Mouse (Mus musculus) liver, adult 2 months (tissue): Measurements from ENCODE around the gene Tle6. TPM values are rescaled to one million over a fixed set of nuclear protein-coding genes. Genes with fewer than 3 reads are reported as not detected.

Experiments used
- DNase-seq: peaks from one replicate; pipeline ENCODE4 v3.0.0-alpha.2; 2011; ENCODE audit warnings: low read depth, low spot score; ENCODE audit errors: extremely low read depth
- H3K27ac ChIP-seq: fragments of 200-500 bp; replicated peaks from 2 replicates; pipeline ENCODE4 v1.5.1; 2012; ENCODE audit warnings: low read depth, mild to moderate bottlenecking, control low read depth, inconsistent platforms, low read length; ENCODE audit not compliant: insufficient read depth
- H3K27me3 ChIP-seq: fragments of 200-500 bp; 2 replicates; pipeline ENCODE4 v1.6.1; 2012; ENCODE audit warnings: mild to moderate bottlenecking, moderate library complexity, low read length, inconsistent platforms; ENCODE audit not compliant: control insufficient read depth, insufficient read depth
- H3K36me3 ChIP-seq: fragments of 200-500 bp; 2 replicates; pipeline ENCODE4 v1.6.1; 2012; ENCODE audit warnings: low read length, inconsistent platforms; ENCODE audit not compliant: control insufficient read depth, insufficient read depth
- H3K4me1 ChIP-seq: fragments of 200-500 bp; 2 replicates; pipeline ENCODE4 v1.6.1; 2011; ENCODE audit warnings: low read length; ENCODE audit not compliant: control insufficient read depth, insufficient read depth
- H3K4me3 ChIP-seq: fragments of 200-500 bp; 2 replicates; pipeline ENCODE4 v1.5.1; 2011; ENCODE audit warnings: low read depth, mild to moderate bottlenecking, control low read depth, low read length, moderate library complexity; ENCODE audit not compliant: insufficient read depth
- H3K79me2 ChIP-seq: fragments of 200-500 bp; 2 replicates; pipeline ENCODE4 v1.6.1; 2012; ENCODE audit warnings: inconsistent platforms, mild to moderate bottlenecking, low read length, moderate library complexity; ENCODE audit not compliant: control insufficient read depth, insufficient read depth
- H3K9ac ChIP-seq: fragments of 200-500 bp; 2 replicates; pipeline ENCODE4 v1.6.1; 2012; ENCODE audit warnings: low read depth, mild to moderate bottlenecking, control low read depth, inconsistent platforms, low read length
- CTCF ChIP-seq: fragments of 200-500 bp; IDR thresholded peaks from 2 replicates; pipeline ENCODE4 v1.5.1; 2011; ENCODE audit warnings: low read depth, low read length, control low read depth
- POLR2A ChIP-seq: fragments of 200-500 bp; IDR thresholded peaks from 2 replicates; pipeline ENCODE4 v1.6.1; 2011; ENCODE audit warnings: low read length, control low read depth; ENCODE audit not compliant: insufficient read depth; ENCODE audit errors: extremely low read depth
- WGBS: fragments of 180-500 bp; shearing (Covaris S2); methylation state at CpG from one replicate; pipeline ENCODE4 v1.1.7; 2018; 5-methylcytosine and 5-hydroxymethylcytosine counted together
- polyA plus RNA-seq: library from polyadenylated mRNA; depleted of rRNA; stranded (reverse); fragments of >200 nt; gene quantifications from 2 replicates; pipeline ENCODE4 v1.2.3, GENCODE M21; 2012
- total RNA-seq: library from RNA; depleted of rRNA; stranded (reverse); fragments of >200 nt; gene quantifications from 2 replicates; pipeline ENCODE4 v1.2.3, GENCODE M21; 2014

Gene Tle6
- total and polyA plus RNA-seq, 2 experiments, result 1.6 to 3.5 TPM

- TF ChIP-seq CTCF (no peak), POLR2A (no peak)
- Histone ChIP-seq H3K36me3 (no peaks in the 10 kb centered on the region), H3K9ac (peak overlapping the region; percentile 76), H3K27ac (no peak overlapping the region), H3K4me3 (peak overlapping the region; percentile 75), H3K27me3 (no peaks in the 10 kb centered on the region), H3K79me2 (no peaks in the 10 kb centered on the region), H3K4me1 (peaks cover 16% of the 10 kb centered on the region)
- WGBS, result 15% methylated on average over 6 of the region's 6 CpGs
- no peak for DNase-seq
These were observed 25.2 kb downstream of the Tle6 start for GRCm38 (mm10) chr10:81575695-81576094.

- Histone ChIP-seq H3K79me2 (no peaks in the 10 kb centered on the region), H3K36me3 (no peaks in the 10 kb centered on the region), H3K27ac (peak overlapping the region; percentile 37), H3K4me3 (peak overlapping the region; percentile 75), H3K9ac (peak overlapping the region; percentile 76), H3K4me1 (peaks cover 18% of the 10 kb centered on the region), H3K27me3 (no peaks in the 10 kb centered on the region)
- TF ChIP-seq CTCF, result no peak
- 0 out of 2 replicates have a peak, but pooled peaks have one; percentile 32 for TF ChIP-seq POLR2A
- under 1% methylated on average over 30 of the region's 30 CpGs for WGBS
- no peak for DNase-seq
These were observed 25.7 kb downstream of the Tle6 start for GRCm38 (mm10) chr10:81575208-81575631.

DNA sequence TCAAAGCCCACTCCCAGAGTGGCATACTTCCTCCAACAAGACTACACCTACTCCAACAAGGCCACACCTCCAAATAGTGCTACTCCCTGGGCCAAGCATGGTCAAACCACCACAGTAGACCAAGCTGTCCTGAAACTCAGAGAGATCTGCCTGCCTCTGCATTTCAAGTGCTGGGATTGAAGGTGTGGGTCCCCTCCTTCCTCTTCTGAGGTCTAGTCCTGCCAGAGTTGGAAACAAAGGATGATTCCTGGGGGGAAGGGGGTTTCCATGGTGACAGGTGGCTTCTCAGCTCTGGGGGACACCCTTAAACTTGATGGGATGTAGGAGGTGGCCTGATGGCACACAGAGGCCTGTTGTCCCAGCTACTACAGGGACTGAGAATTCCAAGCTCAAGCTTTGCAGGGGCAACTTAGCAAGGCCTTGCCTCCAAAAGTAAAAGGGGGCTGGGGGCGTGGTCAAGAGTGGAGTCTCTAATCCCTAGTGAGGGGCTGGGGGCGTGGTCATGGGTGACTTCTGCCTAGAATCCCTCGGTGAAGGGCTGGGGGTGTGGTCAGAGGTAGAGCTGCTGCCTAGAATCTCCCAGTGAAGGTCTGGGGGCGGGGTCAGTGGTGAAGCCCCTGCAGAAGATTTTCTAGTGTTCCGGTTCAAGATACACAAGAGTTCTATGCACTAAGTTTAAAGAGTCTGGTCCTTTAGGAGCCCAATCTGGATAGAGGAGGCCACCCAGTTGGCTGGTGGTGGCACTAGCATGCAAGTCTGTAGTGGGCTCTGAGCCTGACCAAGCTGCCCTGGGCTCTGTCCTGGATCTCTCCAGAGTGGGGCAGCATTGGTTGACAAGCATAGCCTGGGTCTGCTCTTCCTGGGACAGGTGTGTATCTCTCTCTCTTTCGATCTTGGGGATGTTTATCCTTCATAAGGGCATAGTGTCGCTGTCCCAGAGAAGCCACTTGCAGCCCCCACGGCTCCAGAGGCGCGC is 26.5 kb downstream of the Tle6 start, which contains the start of gene Tle2:
Gene Tle2, plus strand, starts transcription at position 481 of the 976 bp plus-strand sequence.
- H3K27me3 ChIP-seq, result no peaks in the 10 kb centered on the region
- 39% methylated on average over 10 of the region's 10 CpGs for WGBS

GRCm38 (mm10) chr10:81572975-81573374 is 27.9 kb downstream of the Tle6 start:
- no peaks in the 10 kb centered on the region for H3K79me2 ChIP-seq
- no peaks in the 10 kb centered on the region for H3K27me3 ChIP-seq
- 80% methylated on average over 9 of the region's 9 CpGs for WGBS
- no peaks in the 10 kb centered on the region for H3K36me3 ChIP-seq
- H3K4me3 ChIP-seq, result no peak overlapping the region
- no peak for DNase-seq
- no peak overlapping the region for H3K27ac ChIP-seq
- peaks cover 20% of the 10 kb centered on the region for H3K4me1 ChIP-seq
- no peak for TF ChIP-seq CTCF
- TF ChIP-seq POLR2A, result no peak
- no peak overlapping the region for H3K9ac ChIP-seq

More for the DNA sequence above, 26.5 kb downstream of the Tle6 start, which contains the start of gene Tle2:
- Histone ChIP-seq H3K9ac (peak within 1 kb of the TSS; percentile 76), H3K27ac (peak within 1 kb of the TSS; percentile 37), H3K36me3 (no peaks in the 10 kb centered on the region), H3K79me2 (no peaks in the 10 kb centered on the region), H3K4me1 (peaks cover 20% of the 10 kb centered on the region), H3K4me3 (peak within 1 kb of the TSS; percentile 75)
- no peak for DNase-seq
- TF ChIP-seq CTCF, result peak; percentile 29
- no peak for TF ChIP-seq POLR2A

DNA sequence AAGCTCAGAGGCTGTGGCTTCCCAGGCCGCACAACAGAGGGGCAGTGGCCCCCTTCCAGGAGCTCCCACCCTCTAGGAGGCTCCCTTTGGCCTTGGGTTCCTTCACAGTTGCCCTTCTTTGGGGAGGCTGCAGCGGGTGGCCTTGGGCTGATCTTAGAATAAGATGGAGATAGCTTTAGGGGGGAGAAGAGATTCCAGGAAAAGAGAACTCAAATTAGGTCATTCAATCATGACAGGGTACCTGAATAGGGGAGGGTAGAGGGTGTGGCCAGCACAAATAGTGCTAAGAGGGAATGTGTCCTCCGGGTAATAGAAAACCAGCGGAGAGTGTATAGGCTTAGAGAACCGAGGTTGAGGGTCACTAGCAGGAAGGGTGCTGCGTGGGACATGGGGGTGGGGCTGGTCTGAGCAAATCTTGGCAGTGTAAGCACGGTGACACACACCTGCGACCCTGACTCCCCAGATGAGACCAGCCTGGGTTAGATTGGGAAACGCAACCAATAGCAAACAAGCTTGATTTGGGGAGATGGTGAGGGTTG is 28.7 kb downstream of the Tle6 start:
- H3K9ac ChIP-seq, result peak overlapping the region; percentile 57; the same call in 1 of the 2 replicates
- TF ChIP-seq POLR2A (no peak), CTCF (no peak)
- peak overlapping the region; percentile 17; the same call in 1 of the 2 replicates for H3K27ac ChIP-seq
- 13% methylated on average over 9 of the region's 9 CpGs for WGBS
- no peaks in the 10 kb centered on the region for H3K27me3 ChIP-seq
- DNase-seq, result peak; percentile 35
- H3K79me2 ChIP-seq, result no peaks in the 10 kb centered on the region
- peaks cover 20% of the 10 kb centered on the region for H3K4me1 ChIP-seq
- H3K36me3 ChIP-seq, result no peaks in the 10 kb centered on the region
- H3K4me3 ChIP-seq, result 0 out of 2 replicates have a peak overlapping the region, but pooled peaks have one; percentile 52
